ENCODE assay signal across 8 mouse cellular contexts in genomic region chr7:64501536-64502270, GRCm38 (mm10). TPM values are rescaled to one million over a fixed set of nuclear protein-coding genes. Genes with fewer than 3 reads are reported as not detected.
DNase-seq lines count a peak whose midpoint lies in the region; ATAC-seq and TF ChIP-seq lines count a peak whose summit lies in the region.

Apba2 (plus strand) TSS chr7:64501706.

- peak within 1 kb of the TSS; percentile 90 for H3K4me2 ChIP-seq in lung, embryonic 16.5 days (ENCODE audit: low read depth, low read length)
- peak within 1 kb of the TSS; percentile 55 for H3K4me2 ChIP-seq in liver, embryonic 15.5 days

- no peaks in the 10 kb centered on the region for H3K36me3 ChIP-seq in lung, embryonic 16.5 days (ENCODE audit: control insufficient read depth, insufficient read depth, low read length)
- no peaks in the 10 kb centered on the region for H3K36me3 ChIP-seq in liver, embryonic 15.5 days (replicated peaks)

- TF ChIP-seq POLR2A in lung, adult 2 months (IDR thresholded peaks at IDR 0.05; ENCODE audit: borderline replicate concordance, extremely low read depth, low read depth, low read length) = no peak

- no peak within 1 kb of the TSS for H3K27ac ChIP-seq in lung, embryonic 16.5 days (ENCODE audit: low read length)
- no peak within 1 kb of the TSS for H3K27ac ChIP-seq in liver, embryonic 15.5 days (replicated peaks)

- H3K4me1 ChIP-seq in lung, embryonic 16.5 days (replicated peaks; ENCODE audit: control insufficient read depth, insufficient read depth, low read length) = peaks cover 11% of the 10 kb centered on the region; the same call in 1 of the 2 replicates
- no peaks in the 10 kb centered on the region for H3K4me1 ChIP-seq in lung, adult 2 months (ENCODE audit: control insufficient read depth, insufficient read depth, low read length)
- no peaks in the 10 kb centered on the region for H3K4me1 ChIP-seq in liver, embryonic 15.5 days (replicated peaks)

- WGBS in lung, embryonic 16.5 days = under 1% methylated on average over 81 of the region's 96 CpGs
- WGBS in lung, adult 2 months = 2% methylated on average over 82 of the region's 96 CpGs
- WGBS in liver, embryonic 15.5 days (ENCODE audit: insufficient replicate concordance) = 2% methylated on average over 96 of the region's 96 CpGs

- H3K27me3 ChIP-seq in lung, embryonic 16.5 days (ENCODE audit: control insufficient read depth, insufficient read depth, low read depth, low read length) = peaks cover 34% of the 10 kb centered on the region
- peaks cover 35% of the 10 kb centered on the region for H3K27me3 ChIP-seq in liver, embryonic 15.5 days

- peak within 1 kb of the TSS; percentile 51 for H3K9ac ChIP-seq in lung, embryonic 16.5 days (ENCODE audit: low read length)
- H3K9ac ChIP-seq in liver, embryonic 15.5 days = no peak within 1 kb of the TSS

- no peak for TF ChIP-seq CTCF in lung, adult 2 months (IDR thresholded peaks at IDR 0.05; ENCODE audit: insufficient read depth, low read length)

- H3K4me3 ChIP-seq in lung, embryonic 16.5 days (ENCODE audit: low read length) = peak within 1 kb of the TSS; percentile 54
- no peak within 1 kb of the TSS for H3K4me3 ChIP-seq in lung, adult 2 months (replicated peaks; ENCODE audit: extremely low read depth, low read depth, low read length)
- peak within 1 kb of the TSS; percentile 27 for H3K4me3 ChIP-seq in liver, embryonic 15.5 days (replicated peaks)

- no peak for DNase-seq in lung, adult 2 months
- DNase-seq in cerebellum, adult 8-10 months = peak; percentile 86
- DNase-seq in forelimb bud, embryonic 11.5 days (ENCODE audit: low read depth, low spot score) = peak; percentile 34
- peak; percentile 59 to 70 for DNase-seq in kidney, postnatal 4 days
- peak; percentile 56 to 60 for DNase-seq in right cerebral cortex, postnatal 36 days (ENCODE audit: low spot score in 2 of 2)

- H3K9me3 ChIP-seq in lung, embryonic 16.5 days (ENCODE audit: control insufficient read depth, low read length) = peaks cover 3% of the 10 kb centered on the region; the same call in 1 of the 2 replicates
- H3K9me3 ChIP-seq in liver, embryonic 15.5 days (replicated peaks) = no peaks in the 10 kb centered on the region

- ATAC-seq in lung, embryonic 16.5 days (ENCODE audit: low read depth) = peak; percentile 70
- no peak for ATAC-seq in liver, embryonic 15.5 days (ENCODE audit: insufficient read depth)
- ATAC-seq in megakaryocyte-erythroid progenitor cell, adult 5-6 weeks (replicated peaks; ENCODE audit: low FRiP score, low TSS enrichment, poor library complexity, severe bottlenecking) = no peak

RNA-seq across cellular contexts. Expression of gene Apba2, which starts in this region (rescaled TPM):
- 1.5 and 1.7 TPM in 2 replicates for polyA plus RNA-seq in lung, embryonic 16.5 days (2015; fragmentation: Nextera tagmentation; extraction: Ambion mirVana)
- polyA plus RNA-seq in lung, adult 2 months (2012; rRNA removed) = 1.3 and 1.8 TPM in 2 replicates
- 0.09 and 0.16 TPM in 2 replicates for polyA plus RNA-seq in liver, embryonic 15.5 days (2015; fragmentation: Nextera tagmentation; extraction: Ambion mirVana)
- not detected in 2 replicates for total RNA-seq in megakaryocyte-erythroid progenitor cell, adult 5-6 weeks (2014; fragmentation: Nextera tagmentation)
- total RNA-seq in megakaryocyte-erythroid progenitor cell, adult 5-6 weeks (2017) = not detected in 2 replicates
